Mouse (Mus musculus) urinary bladder, adult 2 months (tissue): ENCODE measurements around the gene Anxa6. TPM values are rescaled to one million over a fixed set of nuclear protein-coding genes. Genes with fewer than 3 reads are reported as not detected.
"Not testable (repeated sequence)": the region's sequence is repeated elsewhere in the genome, so short reads cannot be mapped to it uniquely, and the experiment has no call there.

Experiments used
- DNase-seq: peaks from one replicate; pipeline ENCODE4 v3.0.0; 2022; ENCODE audit warnings: low spot score
- polyA plus RNA-seq: library from polyadenylated mRNA; depleted of rRNA; stranded (reverse); fragments of >200 nt; gene quantifications from 2 replicates; pipeline ENCODE4 v1.2.3, GENCODE M21; 2012

Gene Anxa6
- polyA plus RNA-seq, 1 experiment: 204 TPM

DNA sequence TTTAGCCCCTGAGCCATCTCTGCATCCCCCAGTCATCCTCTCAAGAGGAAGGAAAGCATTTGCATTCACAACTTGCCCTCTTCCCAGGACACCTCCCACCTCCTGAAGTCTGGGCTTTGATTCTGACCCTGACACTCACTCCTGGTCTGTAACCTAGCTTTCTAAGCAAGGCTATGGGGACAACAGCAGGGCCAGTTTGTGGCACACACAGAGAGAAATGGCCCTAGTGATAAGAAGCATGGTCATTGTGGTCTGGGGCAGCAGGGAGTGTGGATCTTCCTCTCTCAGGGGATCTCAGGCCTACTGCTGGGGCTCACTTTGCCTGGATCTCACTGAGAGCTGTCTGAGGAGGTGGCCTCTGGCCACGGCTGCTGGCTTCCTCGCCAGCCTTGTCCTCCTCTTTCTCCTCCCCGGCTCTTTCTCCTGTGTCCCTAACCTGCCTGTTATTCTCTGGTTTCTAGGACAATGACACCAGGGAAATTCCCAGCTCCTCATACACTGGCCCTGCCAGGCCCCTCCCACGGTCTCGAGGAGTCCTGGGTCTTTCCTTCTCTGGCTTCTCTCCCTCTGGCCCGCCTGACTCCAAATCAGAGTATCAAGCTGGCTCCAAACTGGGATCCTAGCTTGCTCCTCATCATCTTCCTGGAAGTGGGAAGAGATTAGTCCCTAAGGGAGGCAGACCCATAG, 71.9 kb downstream of the Anxa6 start:
- DNase-seq: no peak

DNA sequence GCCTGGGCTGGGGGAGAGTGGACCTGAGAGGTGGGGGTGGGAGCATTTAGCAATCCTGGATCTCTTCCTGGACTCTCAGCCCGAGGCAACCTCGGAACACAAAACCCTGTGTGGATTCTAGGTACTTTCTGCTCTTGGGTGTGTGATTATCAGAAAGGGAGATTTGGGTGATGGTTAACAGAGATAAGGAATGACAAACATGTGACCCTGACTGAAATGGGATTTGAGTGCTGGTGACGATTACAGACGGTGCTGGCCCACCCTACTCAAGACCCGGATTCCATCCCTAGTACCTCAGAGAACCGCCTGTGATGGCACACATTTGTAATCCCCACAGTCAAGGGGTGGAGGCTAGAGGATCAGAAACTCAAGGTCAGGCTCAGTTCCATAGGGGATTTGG, 73.0 kb downstream of the Anxa6 start:
- DNase-seq: no peak

DNA sequence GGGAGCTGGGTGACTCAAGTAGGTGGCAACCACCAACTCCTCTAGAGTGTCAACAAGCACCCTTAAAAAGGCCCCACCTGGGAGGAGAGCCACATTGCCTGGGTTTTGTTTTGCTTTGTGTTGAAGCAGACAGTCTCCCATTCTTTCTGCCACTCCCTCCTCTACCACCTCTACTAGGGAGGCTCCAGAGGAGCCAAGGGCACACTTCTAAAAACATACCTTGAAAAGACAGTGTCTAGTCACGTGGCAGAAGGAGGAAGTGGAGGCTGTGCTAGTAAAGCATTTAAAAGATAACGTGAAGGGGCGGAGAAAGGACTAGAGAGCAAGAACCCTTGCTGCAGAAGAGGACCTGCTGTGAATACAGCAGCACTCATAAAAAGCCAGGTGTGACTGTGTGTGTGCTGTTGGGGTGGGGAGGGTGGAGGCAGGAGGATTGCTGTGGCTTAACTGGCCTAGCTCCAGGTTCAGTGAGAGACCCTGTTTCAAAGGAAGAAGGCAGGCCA, 74.6 kb downstream of the Anxa6 start:
- no peak for DNase-seq

DNA sequence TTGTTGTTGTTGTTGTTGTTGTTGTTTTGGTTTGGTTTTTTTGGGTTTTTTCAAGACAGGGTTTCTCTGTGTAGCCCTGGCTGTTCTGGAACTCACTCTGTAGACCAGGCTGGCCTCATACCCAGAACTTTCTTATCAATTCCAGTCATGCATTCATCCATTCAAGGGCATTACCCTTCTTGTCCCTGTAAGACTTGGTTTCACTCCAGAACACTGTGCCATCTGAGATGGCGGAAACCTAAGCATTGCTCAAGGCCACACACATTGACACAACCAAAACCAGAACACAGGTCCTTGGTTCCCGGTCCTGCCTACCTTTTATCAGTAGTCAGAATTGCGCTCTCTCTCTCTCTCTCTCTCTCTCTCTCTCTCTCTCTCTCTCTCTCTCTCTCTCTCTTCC, 75.5 kb downstream of the Anxa6 start:
- DNase-seq: not testable (repeated sequence)

DNA sequence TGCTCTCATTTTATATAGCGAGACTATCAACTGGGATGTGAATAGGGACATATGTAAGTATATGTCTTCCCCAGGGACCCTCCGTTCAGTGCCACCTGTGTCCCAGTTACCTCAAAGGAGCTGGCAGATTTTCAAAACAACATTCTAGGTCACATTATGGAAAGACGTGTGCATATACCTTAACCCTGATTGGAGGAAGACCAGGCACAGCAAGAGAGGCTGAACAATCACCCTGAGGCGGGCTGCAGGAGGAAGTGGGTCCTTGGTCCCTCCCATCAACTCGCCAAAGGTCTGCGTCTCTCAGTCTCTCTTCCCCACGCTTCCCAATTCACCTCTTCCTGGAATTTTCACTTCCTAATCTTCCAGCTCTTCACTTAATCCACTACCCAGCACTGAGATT, 76.3 kb downstream of the Anxa6 start:
- no peak for DNase-seq

DNA sequence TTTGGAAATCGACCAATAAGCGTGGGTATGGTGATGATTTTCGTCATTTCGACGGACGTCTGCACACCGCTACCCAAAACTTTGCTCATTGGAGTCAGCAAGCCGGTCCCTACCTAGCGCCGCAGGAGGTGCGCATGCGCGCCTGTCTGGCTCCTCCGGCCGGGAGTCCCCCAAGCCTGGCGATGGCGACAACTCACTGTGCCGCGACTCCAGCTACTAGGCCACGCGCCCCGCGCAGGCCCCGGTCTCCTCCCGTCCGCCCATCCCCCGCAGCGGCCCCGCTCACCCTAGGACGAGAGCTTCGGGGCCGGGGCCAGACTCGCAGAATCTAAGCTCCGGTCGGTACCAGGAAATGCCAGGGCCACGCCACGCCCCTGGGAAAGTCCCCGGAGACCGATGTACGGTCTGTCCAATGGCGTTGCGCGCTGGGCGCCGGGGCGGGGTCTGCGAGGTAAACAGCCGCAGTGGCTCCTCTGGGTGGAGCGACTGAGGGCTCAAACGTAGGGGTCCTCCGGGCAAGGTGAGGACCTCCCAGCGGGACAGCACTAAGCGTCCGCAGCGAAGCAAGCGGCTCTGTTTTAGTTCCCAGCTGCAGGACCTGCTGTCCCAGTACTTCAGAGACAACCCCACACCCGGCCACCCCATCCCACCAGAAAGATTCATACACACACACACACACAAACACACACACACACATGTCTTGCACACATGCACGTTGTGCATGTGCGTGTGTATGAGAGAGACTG, 77.3 kb downstream of the Anxa6 start:
- DNase-seq: peak; percentile 99

DNA sequence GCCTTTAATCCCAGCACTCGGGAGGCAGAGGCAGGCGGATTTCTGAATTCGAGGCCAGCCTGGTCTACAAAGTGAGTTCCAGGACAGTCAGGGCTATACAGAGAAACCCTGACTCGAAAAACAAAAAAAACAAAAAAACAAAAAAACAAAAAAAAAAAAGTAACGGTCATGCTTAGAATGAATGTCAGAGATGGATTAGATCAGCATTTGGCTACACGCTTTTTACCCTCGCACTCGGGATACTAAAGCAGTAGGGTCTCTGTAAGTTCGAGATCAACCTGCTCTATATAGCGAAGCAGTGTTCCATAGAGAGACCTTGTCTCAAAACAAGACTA, 77.9 kb downstream of the Anxa6 start:
- not testable (repeated sequence) for DNase-seq

DNA sequence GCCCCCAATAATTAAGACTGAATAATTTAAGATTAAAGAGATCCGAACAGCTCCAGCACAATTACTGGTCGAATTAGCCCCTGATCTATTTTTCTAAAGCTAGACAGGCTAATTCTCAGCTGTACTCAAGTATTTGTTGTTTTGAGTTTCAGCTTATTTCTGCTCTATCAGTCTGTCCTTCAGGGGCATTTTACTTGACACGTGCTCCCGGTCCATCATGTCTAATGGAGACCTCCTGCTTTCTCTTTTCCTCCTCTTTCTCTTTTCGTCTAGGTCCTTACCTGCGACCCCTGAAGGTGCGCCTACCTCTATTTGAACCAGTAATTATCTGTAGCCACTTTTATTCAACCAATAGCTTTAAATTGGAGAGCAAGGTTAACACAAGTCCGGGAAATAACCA, 78.5 kb downstream of the Anxa6 start:
- no peak for DNase-seq

DNA sequence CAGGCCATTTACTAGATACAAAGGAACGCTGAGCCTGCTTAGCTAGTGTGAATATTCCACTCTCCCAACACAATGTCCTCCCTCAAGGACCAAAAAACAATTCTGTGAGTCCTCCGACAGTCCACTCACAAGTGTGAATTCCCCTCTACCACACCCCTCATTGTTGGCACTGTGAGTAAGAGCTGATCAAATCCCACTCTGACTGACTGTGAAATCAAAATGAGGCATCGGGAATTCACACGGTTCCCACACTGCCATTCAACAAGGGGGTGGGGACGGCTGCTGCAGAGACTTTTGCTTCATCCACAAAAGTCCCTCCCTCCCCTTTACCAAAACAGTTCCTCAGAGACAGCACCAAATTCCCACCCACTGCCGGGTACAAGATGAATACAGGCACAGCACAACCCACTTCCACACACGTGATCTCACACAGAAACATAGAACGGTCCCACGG, 79.2 kb downstream of the Anxa6 start:
- DNase-seq: no peak

DNA sequence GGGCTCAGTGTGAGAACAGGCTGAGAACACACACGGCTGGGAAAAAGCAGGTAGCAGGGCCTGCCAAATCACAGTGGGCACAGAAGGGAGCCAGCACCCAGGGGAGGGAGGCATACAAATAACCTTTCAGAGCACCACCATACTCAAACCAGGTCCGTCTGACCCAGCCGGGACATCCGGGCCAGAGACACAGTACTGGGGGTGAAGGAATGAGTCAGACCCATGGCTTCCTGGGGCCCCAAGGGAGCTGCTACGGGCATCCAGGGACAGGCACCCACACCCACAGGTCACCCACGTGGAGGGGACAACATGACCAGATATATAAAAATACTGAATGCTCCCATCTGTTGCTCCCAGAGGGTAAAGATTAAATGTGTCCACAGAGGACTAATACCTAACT, 80.6 kb downstream of the Anxa6 start:
- DNase-seq: no peak

DNA sequence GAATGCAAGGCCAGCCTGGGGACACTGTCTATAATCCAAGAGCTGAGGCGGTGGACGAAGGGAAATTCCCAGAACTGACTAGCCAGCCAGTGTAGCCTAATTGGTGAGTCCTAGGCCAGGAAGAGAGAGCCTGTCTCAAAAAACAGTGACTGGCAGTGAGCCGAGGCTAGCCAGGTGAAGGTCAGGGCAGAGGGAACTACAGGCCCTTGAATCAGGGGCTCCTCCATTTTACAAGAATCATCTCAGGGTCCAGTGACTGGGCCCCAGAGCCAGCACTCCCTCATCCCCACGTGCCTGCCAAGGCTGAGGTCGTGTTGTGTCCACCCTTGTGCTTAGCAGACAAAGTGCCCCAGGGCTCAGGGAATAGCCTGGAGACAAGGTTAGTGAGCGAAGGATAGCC, 82.6 kb downstream of the Anxa6 start:
- DNase-seq: no peak

DNA sequence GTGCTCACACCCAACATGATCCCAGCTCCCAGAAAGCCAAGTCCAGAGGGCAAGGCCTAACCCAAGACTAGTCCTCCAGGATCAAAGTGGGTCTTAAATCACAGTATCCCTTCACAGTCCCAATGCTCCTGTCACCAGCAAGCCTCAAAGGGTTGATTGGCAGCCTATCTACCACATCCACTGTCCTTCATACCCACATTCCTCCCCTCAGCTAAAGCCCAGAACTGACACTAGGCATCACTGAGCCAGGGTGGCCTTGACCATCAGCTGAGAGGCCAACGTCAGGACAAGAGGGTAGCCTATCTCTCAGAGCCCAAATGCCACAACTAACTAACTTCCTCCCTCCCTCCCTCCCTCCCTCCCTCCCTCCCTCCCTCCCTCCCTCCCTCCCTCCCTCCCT, 83.5 kb downstream of the Anxa6 start:
- DNase-seq: no peak

DNA sequence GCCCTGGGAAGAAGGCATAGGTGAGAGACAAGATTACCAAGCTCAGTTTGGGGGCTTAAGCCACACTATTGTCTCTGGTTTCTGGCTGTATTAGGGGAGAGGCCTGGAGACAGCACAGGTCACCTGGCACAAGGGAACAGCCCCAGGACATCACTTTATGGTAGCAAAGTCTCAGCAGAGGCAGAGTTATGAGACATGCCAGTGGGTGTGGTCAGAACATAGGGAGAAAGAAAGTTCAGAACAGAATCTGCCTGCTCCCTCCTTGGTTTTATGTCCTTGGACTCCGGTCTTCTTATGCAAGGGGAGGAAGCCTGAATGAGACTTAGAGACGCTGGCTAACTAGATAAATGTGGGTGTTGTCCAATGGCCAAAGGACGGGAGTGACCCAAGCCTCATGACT, 88.5 kb downstream of the Anxa6 start:
- no peak for DNase-seq

DNA sequence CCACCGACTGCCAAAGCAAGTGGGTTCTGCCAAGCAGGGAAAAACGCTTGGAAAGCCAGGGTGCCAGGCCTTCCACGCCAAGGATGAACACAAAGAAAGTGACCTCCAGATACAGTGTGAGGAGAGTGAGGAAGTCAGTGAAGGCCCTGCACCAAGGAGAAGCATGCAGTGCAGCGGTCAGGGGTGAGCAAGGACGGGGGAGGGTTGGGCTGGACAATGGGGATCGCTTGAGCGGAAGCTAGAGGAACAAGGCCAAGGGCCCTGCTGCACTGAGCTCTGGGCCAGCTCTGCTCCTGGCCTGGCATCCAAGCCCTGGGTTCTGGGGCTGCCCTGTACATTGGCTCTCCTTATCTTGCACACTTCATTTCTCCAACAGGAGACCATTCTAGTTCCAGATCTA, 93.2 kb downstream of the Anxa6 start:
- DNase-seq: no peak

DNA sequence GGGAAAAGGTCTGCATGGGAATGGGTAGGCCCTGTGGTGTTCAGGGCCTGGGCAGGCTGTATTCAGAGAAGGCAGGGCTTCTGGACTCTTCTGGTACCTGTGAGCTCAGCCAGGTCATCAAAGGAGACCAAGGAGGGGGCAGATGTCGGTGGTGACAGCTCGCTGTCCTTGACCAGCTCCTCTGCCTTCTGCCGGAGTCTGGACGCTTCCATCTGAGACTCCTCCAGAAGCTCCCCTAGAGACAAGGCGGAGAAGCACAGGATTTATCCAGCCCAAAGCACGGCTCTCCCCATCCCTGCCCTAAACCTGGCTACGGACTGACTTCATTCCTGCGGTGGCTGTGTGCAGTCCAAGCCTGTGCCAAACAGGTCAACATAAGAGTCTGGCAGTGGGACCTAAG, 93.7 kb downstream of the Anxa6 start:
- DNase-seq: no peak

DNA sequence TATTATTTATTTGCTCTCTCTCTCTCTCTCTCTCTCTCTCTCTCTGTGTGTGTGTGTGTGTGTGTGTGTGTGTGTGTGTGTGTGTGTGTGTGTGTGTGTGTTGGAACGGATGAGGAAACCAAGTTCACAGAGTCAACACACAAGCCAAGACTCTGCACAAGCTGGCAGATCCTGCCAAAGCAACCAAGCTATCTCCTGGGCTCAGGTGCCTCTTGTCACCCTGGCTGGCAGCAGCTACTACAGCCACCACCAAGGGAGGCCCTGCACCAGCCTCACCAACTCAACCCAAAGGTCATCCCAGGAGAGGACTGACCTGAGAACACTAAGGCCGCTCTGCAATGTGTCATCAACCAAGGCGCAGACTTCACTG, 96.5 kb downstream of the Anxa6 start:
- DNase-seq: no peak

DNA sequence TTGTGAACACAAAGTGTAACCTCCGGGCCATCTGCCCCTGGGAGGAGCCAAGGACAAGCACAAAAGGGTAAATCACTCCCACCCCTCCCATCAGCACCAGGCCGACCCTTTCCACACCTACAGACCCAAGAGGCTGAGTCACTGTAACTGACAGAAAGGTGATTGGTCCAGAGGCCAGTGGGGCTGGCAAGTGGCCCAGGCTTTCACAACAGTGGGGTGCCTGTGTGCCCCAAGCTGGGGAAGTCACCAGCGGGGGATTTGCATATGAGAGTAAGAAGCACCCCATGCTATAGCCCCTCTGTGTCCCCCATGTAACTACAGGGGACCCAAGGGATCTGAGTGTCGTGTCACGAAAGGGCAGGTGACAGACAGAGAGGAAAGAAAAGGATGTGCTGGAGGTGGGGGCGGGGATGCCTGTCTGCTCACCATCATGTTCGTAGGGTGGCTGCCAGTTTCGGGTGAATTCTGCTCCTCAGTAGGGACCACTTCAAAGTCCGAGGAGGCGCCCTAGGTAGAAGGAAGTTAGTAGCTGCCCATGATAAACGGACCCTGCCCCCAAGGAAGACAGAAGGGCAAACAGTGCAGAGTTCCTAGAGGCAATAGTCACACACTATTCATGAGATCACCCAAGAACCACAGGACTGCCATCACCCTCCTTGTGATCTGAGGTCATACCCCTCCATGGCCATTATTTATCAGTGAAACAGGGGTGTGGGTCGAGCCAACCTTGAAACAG, 97.0 kb downstream of the Anxa6 start:
- DNase-seq: no peak

DNA sequence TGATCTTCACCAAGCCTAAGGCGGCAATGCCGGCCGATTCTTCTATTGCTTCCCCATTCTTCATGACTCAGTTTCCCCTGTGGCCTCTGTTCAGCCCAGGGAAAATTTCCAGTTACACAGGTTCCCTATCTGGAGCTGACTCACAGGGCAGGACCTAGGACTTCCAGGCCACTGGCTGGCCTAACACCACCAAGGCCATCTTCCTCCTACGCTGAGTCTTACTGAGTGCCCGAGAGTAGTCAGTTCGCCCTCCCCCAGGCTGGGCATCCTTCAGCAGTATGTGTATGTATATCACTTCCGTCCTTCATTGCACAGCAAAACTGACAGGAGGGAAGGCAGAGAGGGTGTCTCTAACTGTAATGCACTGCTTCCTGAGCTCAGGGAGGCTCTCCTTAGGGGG, 99.0 kb downstream of the Anxa6 start:
- DNase-seq: no peak

DNA sequence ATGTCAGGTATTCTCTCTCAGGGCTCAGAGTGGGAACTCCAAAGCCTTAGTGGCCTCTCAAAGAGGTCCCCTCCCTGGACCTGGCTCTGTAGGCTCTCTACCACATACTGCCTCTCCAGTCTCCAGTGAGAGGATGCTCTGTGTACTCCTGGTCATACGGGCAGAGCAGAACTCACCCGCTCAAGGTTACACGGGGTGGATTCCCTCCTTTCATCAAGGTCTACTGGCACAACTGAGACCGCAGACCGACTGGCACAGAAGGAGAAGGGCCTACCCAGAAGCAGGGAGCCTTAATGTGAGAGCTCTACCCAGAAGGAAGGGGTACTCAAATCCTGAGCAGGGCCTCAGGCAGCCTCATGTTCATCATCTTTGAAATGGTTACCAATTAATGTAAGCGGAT, 100.7 kb downstream of the Anxa6 start:
- DNase-seq: no peak

DNA sequence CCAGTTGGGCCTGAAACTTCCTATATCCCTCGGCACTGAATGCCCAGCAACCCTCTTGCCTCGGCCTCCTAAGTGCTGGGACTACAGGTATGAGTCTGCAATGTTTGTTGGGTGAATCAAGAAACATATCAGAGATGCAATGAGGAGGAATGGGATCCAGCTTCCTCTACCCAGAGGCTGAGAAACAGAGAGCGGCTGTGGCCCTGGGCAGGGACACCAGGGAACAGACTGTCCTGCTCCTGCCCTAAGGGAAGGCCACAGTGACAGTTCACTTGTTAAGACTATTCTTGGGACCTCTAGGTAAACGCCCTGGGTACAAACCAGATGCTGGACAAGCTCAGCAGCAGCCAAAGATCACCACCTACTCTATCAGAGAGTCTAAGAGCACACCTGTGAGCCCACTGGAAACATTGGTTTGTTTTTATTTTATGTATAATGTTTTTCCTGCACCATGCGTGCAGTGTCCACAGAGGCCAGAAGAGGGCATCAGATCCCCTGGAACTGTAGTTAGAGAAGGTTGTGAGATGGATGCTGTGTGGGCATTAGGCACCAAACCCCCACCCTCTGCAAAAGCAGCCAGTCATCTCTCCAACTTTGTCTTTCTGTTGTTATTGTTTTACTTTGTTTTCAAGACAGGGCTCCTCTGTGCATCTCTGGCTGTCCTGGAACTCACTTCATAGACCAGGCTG, 101.7 kb downstream of the Anxa6 start:
- DNase-seq: no peak

DNA sequence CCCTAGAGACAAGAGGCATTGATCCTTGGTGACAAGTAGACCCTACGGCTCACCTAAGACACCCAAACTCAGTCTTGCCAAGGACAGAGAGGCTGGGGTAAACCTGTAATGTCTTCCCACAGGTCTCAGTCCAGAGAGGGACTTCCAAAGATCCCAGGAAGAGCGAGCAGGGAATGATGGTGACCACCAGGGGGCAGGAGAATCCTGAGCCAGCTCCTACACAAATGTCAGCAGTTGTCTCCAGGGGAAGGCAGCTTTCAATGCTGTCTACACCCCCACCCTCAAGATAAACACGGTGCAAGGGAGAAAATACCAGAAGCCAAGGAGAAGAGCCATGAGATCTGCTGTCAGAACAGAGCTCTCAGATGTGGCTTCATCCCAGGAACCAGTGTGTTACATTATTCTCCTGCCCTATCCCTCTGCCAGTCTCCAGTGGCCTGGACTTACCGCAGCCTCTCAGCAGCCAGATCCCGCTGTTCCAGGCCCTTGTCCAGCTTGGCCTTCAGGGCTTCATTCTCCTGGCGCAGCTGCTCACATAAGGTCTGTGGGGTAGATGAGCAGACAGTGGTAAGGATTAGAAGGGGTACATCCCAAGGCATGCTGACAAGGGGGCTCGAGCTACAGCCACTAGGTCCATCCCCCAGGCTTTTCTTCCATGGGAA, 102.8 kb downstream of the Anxa6 start:
- DNase-seq: no peak

DNA sequence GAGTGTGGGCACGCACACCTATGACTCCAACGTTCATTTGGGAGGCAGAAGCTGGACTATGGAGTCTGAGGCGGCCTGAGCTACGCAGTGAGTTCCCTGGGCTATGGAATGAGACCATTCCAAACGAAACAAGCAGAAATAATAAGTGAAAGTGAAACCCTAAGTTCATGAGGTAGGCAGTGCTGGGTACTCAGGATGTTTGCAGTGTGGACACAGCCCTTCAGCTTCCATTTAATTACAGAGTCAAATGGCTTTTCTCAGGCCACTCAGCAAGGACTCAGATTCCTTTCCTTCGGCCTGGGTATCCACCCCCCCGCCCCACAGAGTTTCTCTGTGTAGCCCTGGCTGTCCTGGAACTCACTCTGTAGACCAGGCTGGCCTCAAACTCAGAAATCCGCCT, 103.5 kb downstream of the Anxa6 start:
- no peak for DNase-seq
